Mouse (Mus musculus) retina, embryonic 14.5 days (tissue): ENCODE measurements around the gene Rnf213.

ENCODE experiments used
- DNase-seq: peaks from one replicate; pipeline ENCODE4 v3.0.0-alpha.2; 2015; ENCODE audit warnings: low spot score

Gene Rnf213

GRCm38 (mm10) chr11:119514967-119515636 is 122.2 kb downstream of the Rnf213 start:
- peak; percentile 91 for DNase-seq

GRCm38 (mm10) chr11:119515823-119516676 is 123.2 kb downstream of the Rnf213 start:
- no peak for DNase-seq

GRCm38 (mm10) chr11:119516677-119517361 is 123.9 kb downstream of the Rnf213 start:
- DNase-seq: peak; percentile 44

DNA sequence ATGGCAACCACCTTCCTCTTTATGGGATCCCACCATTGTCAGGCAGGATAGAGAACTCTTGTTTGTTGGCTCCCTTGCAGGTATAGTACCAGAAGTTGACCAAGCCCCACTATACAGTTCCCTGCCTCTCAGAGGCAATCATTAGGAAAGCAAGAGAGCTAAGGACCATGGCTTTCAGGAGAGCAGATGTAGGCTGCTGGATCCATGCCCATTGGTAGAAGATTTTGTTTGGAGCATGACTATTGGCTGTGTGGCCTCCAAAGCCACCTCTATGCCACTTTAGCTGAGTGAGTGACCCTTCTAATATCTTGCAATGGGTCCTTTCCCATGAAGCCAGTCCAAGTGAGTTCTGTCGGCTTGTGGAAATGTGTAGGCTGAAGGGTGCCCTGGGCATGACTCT is 126.5 kb downstream of the Rnf213 start:
- DNase-seq: no peak

- DNase-seq: no peak
Measured at GRCm38 (mm10) chr11:119520005-119520712, 127.3 kb downstream of the Rnf213 start.

DNA sequence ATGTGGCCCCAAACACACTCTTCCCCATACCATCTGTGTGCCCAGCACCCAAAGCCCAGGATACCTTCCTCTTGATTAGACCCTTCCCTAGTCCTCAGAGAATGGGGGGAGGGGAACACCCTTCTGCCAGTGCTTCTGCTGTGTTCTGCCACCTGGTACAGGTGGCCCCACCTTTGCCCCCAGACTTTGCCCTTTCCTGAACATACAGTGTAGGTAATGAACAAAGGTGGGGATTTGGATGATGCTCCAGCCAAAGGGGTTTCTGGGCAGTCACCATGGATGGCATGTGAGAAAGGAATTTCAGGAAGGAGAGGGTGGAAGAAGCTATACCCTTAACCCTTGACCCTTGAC is 127.8 kb downstream of the Rnf213 start:
- no peak for DNase-seq

DNA sequence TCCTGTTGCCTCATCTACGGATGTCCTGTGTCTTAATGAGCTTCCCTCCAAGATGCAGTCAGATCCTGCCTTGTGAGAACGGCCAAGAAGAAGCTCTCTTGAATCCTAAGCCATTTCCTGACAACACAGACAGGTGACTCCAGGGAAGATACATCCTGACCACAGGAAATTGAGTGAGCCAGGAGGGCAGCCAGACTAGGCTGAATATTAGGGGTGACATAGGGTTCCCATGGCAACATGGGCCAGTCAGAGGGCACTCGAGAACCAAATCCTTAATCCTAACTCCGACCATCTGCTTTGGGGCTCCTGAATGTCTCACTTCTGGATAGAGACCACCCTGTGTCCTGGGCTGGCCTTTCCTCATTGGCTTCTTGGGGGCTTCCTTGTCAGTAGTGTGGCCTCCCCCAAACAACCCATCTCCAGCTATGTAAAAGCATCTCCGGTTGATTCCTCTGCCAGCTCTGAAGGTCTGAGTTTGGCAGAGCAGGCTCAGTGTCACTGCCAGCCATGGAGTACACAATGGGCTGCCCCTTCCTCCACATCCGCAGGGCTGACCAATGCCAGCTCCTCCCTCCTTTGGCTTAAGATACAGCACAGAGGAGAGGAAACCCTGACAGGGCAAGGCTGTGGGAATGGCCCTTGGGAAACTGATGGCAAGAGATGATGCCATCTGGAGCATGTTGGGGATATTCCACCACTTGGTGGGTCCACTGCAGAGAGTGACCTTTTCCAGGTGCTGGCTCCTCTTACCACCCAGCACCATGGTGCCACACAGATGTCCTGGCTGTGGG is 129.2 kb downstream of the Rnf213 start:
- DNase-seq: no peak

DNA sequence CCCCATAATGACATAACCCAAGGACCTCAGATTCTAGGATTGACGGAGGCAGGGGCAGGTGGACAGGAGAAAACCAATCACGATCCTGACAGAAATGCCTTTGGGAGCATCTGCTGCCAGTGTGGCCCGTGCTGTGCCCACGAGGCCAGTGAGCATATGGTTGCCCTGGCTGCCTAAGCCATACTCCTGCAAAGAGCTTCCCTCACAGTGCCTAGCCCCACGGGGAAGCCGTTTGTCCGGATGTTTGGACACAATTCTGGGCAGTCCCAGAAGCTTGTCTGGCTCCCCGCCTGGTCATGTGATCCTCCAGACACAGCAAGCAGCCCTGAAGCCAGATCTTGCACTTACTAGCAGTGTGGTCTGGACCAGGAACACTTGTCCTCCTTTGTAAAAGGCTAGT is 129.9 kb downstream of the Rnf213 start:
- no peak for DNase-seq

DNA sequence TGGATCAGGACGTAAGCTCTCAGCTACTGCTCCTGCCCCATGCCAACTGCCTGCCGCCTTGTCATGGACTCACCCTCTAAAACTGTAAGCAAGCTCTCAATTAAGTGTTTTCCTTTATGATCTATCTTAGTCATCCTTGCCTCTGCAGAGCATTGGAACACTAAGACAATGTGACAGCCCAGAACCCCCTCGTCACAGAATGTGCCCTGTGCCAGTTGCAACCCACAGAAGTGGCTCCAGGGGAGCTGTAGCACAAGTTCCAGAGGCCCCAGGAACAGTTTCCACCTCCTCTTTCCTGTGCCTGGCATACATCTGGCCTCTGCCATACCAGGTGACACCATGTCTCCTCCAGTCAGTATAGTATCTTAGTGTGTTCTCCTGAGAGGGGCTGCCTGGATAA is 130.5 kb downstream of the Rnf213 start:
- no peak for DNase-seq

GRCm38 (mm10) chr11:119524545-119524949 is 131.6 kb downstream of the Rnf213 start:
- peak; percentile 88 for DNase-seq

DNA sequence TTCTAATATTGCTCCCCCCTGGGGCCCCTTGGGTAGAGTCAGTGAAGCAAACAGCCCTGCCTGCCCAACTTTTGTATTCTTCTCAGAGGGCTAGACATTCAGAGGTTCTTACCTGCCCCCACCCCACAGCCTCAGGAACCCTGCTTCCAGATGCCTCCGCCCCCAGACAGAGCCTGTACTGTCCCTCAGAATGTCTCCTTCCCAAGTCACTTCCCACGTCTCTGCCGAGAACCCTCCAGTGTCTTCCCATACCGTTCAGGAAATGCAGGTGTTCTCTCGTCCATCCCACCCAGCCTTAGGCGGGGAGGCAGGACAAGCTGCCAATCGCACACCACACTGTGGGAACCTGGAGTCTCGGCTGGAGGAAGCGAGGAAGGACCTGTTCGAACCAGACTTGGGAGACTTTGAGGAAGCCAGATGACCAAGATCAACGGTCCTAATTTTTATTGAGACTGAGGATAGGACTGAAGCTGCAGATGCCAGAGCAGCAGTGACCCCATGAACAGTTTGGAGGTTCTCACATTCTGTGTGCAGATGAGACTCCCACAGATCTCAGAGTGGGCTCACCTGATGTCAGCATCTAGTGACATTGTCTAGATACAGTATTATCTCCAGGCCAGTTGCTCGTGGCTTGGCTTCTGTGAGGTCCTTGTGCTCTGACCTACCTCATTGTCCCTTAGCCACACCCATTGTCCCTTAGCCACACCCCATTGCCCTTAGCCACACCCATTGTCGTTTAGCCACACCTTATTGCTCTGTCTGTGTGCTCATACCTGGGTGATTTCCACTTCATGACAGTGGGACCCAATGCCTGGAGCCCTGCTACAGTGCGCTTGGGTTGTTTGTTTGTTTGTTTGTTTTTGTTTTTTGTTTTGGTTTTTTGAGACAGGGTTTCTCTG is 133.4 kb downstream of the Rnf213 start:
- DNase-seq: no peak

DNA sequence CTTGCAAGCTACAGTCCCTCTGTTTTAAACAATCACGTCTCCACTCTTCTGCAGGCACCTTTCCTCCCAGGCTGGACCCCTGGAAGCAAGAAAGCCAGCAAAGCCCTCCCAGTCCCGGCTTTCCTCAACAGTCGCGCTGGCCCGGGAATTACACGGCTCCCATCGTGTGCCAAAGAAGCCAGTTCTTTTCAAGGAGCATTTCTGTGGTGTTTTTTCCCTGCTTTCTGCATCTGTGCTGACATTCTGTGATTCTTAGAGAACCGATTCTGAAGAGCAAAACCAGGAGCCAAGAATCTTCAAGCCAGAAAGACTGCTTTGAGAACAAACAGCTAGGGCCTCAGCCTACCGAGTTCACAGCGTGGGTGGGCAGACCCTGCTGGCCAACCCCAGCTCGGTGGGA is 136.0 kb downstream of the Rnf213 start:
- no peak for DNase-seq

DNA sequence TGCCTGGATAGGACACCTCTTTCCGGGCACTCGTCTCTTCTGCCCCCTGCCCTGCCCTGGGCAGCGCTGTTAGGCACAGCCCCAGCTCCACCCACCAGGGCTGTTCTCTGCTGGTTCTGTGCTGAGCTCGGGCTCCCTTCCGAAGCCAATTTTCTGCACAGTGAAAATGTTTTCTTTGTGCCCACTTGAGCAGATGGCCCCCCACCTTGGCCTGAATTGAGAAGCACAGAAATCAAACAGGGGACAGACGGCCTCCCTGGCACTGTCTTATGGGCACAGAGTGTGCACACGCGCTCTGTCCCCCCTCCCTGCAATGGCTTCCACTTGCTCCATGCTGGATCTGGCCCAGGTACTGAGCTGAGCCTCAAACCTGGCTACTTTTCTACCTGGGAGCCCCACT is 139.6 kb downstream of the Rnf213 start:
- DNase-seq: no peak

- DNase-seq: no peak
Measured at GRCm38 (mm10) chr11:119533745-119534144, 140.8 kb downstream of the Rnf213 start.
